Mouse (Mus musculus) midbrain, embryonic 10.5 days (tissue): ENCODE measurements at regions not wholly inside any gene's neighbourhood (a gene's known extent, or its start where the extent isn't known, plus 50 kb on each side); places are given as distances from the start of the nearest gene placed in this dataset.
A peak's percentile ranks its signal among the peaks of the same experiment; 100 is the strongest.

Experiments
- DNase-seq: peaks from one replicate; pipeline ENCODE4 v3.0.0-alpha.2; 2017; ENCODE audit warnings: low spot score
- H3K27ac ChIP-seq: fragments of 300-500 bp; sonication (generic); replicated peaks from 2 replicates; pipeline ENCODE4 v1.5.1; 2016; ENCODE audit warnings: mild to moderate bottlenecking
- H3K27me3 ChIP-seq: fragments of 300-500 bp; sonication (generic); 2 replicates; pipeline ENCODE4 v1.6.1; 2016; ENCODE audit warnings: low read depth, mild to moderate bottlenecking; ENCODE audit not compliant: poor library complexity, severe bottlenecking
- H3K36me3 ChIP-seq: fragments of 300-500 bp; sonication (generic); 2 replicates; pipeline ENCODE4 v1.6.1; 2016; ENCODE audit warnings: mild to moderate bottlenecking, moderate library complexity
- H3K4me1 ChIP-seq: fragments of 300-500 bp; sonication (generic); 2 replicates; pipeline ENCODE4 v1.6.1; 2016
- H3K4me3 ChIP-seq: fragments of 300-500 bp; sonication (generic); 2 replicates; pipeline ENCODE4 v1.5.1; 2016; ENCODE audit warnings: mild to moderate bottlenecking, moderate library complexity
- H3K9me3 ChIP-seq: fragments of 300-500 bp; sonication (generic); replicated peaks from 2 replicates; pipeline ENCODE4 v1.6.1; 2016; ENCODE audit warnings: mild to moderate bottlenecking
- whole genome bisulfite sequencing: fragments of 180-500 bp; shearing (Covaris S2); methylation state at CpG from one replicate; pipeline ENCODE4 v1.1.7; 2016; 5-methylcytosine and 5-hydroxymethylcytosine counted together

DNA sequence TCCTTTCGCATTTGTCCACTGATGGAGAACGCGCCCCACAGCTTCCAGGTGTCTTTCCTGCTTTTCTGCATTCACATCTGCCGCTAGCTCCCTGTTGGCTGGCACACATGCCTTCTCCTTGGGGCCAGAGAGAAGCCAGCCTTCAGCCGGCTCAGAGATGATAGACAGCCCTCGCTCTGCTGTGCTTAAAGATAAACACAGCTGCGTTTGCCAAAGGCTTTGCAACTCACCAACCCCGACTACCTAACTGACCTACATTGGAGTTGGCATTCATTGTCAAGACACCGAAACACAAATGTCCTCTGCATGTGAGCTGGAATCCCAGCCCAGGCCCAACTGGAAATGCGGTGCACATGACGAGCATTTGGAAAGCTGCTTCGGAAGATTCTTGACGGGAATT is 87.2 kb upstream of the Gm10234 start:
- no peak for DNase-seq
- H3K4me1 ChIP-seq, result no peaks in the 10 kb centered on the region
- H3K36me3 ChIP-seq, result no peaks in the 10 kb centered on the region
- no peak overlapping the region for H3K4me3 ChIP-seq
- H3K27me3 ChIP-seq, result no peaks in the 10 kb centered on the region
- 87% methylated on average over 13 of the region's 13 CpGs for WGBS
- no peaks in the 10 kb centered on the region for H3K9me3 ChIP-seq
- H3K27ac ChIP-seq, result no peak overlapping the region

DNA sequence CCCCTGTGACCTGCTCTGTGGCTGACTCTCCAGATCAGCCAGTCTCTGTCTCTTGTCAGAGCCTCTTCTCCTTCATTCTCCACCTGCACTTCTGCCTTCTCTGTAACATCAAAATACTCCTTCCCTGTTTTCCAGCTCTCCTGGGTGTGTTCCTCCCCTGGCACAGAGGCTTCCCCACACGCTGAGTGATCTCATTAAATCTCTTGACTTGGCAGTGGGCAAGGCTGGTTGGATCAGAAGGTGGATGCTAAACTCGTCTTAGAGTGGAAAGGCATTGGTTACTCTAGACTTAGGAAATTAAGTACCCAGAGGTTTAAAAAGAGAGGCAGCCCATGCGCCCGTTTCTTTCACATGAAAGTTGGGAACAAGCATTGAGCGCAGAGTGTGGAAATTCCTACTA is 78.3 kb upstream of the Gm10234 start:
- no peaks in the 10 kb centered on the region for H3K9me3 ChIP-seq
- H3K4me3 ChIP-seq, result no peak overlapping the region
- 85% methylated on average over 5 of the region's 5 CpGs for WGBS
- H3K27me3 ChIP-seq, result no peaks in the 10 kb centered on the region
- H3K36me3 ChIP-seq, result no peaks in the 10 kb centered on the region
- DNase-seq, result no peak
- H3K4me1 ChIP-seq, result no peaks in the 10 kb centered on the region
- no peak overlapping the region for H3K27ac ChIP-seq

DNA sequence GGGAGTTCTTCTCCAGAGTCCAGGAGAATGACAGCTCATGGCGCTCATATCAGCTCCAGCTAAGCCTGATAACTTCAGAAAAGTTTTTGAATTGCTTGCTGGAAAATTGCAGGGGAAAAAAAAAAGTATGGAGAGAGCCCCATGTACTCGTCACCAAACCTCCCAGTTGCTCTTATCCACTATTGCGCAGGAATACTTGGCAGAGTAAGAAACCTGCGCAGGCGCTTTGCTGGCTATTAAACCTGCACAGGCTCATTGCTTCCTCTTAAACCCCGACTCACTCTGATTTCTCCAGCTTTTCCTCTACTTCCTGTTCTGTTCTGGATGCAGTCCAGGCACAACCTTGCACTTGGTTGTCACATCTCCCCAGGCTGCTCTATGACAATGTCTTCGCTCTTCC is 77.0 kb upstream of the Gm10234 start:
- 93% methylated on average over 7 of the region's 7 CpGs for WGBS
- no peak for DNase-seq

DNA sequence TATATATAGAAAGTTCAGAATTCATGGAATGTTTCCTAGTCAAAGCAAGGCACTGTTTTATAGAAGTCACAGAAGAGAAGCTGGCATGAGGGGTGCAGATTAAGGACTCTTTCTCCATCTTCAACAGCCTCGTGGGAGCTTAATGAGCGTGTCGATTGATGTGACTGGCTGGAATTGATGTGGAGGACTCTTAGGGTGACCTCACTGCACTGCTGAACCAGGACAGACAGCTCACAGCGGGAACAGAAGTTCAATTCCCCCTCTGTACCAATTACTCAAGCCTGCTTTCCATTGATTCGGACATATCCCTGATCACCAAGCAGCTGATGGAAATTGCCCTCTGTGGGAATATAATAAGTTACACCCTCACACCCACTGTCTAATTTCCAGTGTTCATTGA is 65.6 kb upstream of the Gm10234 start:
- peak; percentile 18 for DNase-seq
- Histone ChIP-seq H3K27me3 (no peaks in the 10 kb centered on the region), H3K4me1 (peaks cover 4% of the 10 kb centered on the region), H3K36me3 (no peaks in the 10 kb centered on the region), H3K27ac (no peak overlapping the region), H3K4me3 (no peak overlapping the region), H3K9me3 (no peaks in the 10 kb centered on the region)
- WGBS, result 57% methylated on average over 5 of the region's 5 CpGs

More for the DNA sequence above, 77.0 kb upstream of the Gm10234 start:
- Histone ChIP-seq H3K27ac (no peak overlapping the region), H3K9me3 (0 out of 2 replicates have a peak, but pooled peaks cover 3% of the 10 kb centered on the region), H3K36me3 (no peaks in the 10 kb centered on the region), H3K4me1 (no peaks in the 10 kb centered on the region), H3K4me3 (no peak overlapping the region), H3K27me3 (no peaks in the 10 kb centered on the region)

DNA sequence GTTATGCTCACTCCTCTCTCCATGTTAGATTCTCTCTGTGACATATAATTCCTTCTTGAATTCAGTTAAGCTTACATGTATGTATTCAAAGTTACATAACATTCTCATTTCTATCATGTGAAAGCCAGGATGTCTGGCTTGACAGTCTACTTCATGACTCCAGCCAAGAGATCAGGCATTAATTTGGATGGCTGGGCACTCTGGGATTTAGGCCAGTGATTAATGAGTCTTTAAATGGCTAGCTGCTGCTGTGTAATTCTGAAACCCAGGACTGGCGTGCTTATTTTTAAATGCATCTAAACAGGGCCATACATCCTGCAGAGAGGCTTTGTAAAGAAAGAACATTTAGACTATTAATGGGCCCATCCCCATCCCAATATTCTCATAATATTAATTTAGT is 60.9 kb upstream of the Gm10234 start:
- Histone ChIP-seq H3K27ac (no peak overlapping the region), H3K4me3 (no peak overlapping the region), H3K9me3 (no peaks in the 10 kb centered on the region), H3K27me3 (no peaks in the 10 kb centered on the region), H3K4me1 (peaks cover 4% of the 10 kb centered on the region), H3K36me3 (no peaks in the 10 kb centered on the region)
- 80% methylated on average over 1 of the region's 1 CpGs for WGBS
- DNase-seq, result no peak

DNA sequence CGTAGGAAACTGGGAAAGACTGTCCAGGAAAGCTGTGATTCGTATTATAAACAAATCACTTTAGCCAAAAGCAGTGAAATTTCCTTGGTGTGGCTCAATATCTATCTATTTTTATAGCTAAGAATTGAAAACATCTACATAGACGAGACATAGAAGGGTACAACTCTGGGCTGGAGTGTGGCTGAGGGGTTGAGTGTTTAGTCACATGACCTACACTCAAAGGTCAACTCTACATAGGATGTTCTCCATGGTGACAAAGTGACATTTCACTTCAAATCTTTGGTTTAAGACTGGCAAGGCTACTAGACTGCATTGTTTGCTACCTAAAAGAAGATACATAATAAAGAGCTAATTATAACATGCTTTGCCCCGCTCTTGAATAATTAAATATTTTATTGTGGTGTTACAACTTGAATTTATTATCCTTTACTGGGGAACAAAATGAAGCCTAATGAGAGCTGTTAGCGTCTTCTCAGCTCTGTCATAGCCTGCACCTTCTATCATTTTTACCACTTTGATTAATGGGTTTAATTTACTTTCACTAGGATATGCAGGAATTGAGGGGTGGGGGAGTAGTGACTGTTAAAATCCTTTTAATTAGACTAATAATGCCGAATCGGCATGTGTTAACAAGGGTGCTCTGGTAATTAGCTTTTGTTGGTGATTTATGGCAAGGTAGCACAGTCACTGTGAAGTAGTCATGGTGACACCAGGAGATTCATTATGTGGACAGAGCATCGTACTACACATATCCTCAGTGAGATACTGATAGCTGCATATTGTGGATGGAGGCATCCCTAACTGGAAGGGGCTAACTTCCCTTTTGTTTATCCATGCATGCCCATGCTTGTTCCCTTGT is 57.7 kb upstream of the Gm10234 start:
- Histone ChIP-seq H3K4me1 (no peaks in the 10 kb centered on the region), H3K27me3 (no peaks in the 10 kb centered on the region), H3K9me3 (no peaks in the 10 kb centered on the region), H3K27ac (no peak overlapping the region), H3K36me3 (no peaks in the 10 kb centered on the region), H3K4me3 (no peak overlapping the region)
- 87% methylated on average over 8 of the region's 8 CpGs for WGBS
- no peak for DNase-seq

DNA sequence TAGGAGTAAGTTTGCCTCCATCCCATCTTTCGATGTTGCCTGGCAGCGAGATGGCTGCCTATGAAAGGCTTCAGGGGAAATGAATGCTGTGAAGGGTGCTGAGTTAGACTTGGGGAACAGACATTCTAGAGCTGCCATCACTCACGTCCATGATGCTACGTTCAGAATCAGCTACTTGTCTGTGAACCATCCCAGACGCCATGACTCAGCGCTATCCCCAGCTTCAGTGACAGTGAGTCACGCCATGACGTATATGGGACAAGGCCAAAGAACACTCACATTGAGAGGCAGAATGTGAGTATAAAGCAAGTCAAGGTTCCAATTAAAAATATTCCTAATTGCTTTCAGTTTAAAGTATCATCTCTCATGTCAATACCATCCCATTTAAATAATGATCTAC is 52.4 kb upstream of the Gm10234 start:
- no peak for DNase-seq
- no peaks in the 10 kb centered on the region for H3K4me1 ChIP-seq
- no peaks in the 10 kb centered on the region for H3K27me3 ChIP-seq

More for the DNA sequence above, 52.4 kb upstream of the Gm10234 start:
- Histone ChIP-seq H3K9me3 (no peaks in the 10 kb centered on the region), H3K27ac (no peak overlapping the region), H3K36me3 (no peaks in the 10 kb centered on the region), H3K4me3 (no peak overlapping the region)
- 94% methylated on average over 8 of the region's 8 CpGs for WGBS
